Mouse (Mus musculus) frontal cortex, postnatal 14 days (tissue): ENCODE measurements around the gene Slc41a3.
A peak's percentile ranks its signal among the peaks of the same experiment; 100 is the strongest.
"Not testable (repeated sequence)": the region's sequence is repeated elsewhere in the genome, so short reads cannot be mapped to it uniquely, and the experiment has no call there.

Experiments used
- DNase-seq, 2 experiments: peaks; one replicate each; pipeline ENCODE4 v3.0.0; 2022; ENCODE audit warnings: low spot score in 2 of 2

Slc41a3 gene

DNA sequence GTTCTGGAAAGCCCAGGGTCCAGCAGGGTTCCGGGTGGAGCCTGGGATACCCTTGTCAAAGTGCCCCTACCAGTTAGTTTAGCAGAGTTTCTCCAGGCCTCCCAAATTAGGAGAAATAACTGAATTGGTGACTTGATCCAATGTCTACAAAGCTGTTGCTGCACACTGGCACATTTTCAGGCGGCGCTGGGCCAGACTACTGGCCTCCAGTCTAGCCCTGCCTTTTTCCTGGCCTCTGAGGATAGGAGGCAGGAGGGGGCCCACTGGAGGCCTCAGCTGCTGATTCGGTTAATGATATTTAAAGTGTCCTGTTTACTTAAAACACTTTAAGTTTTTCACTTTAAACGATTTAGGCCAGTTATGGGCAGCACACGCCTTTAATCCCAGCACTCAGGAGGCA, 19.7 kb downstream of the Slc41a3 start:
- DNase-seq = no peak

DNA sequence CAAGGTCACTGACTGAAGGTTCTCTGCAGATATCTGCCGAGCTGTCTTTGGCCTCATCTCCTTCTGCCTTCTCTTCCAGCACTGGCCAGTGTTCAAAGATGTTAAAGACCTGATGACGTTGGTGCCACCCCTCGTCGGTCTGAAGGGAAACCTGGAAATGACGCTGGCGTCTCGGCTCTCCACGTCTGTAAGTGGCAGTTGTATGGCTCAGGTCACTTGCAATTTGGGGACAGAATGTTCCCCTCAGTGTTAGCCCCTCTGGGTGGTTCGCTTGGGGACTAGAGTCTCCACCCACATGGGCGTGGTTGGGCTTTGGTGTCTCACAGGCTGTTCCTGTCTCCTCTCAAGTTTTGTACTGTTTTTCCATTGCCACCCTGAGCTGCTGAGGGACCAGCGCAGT, 20.2 kb downstream of the Slc41a3 start:
- no peak for DNase-seq

DNA sequence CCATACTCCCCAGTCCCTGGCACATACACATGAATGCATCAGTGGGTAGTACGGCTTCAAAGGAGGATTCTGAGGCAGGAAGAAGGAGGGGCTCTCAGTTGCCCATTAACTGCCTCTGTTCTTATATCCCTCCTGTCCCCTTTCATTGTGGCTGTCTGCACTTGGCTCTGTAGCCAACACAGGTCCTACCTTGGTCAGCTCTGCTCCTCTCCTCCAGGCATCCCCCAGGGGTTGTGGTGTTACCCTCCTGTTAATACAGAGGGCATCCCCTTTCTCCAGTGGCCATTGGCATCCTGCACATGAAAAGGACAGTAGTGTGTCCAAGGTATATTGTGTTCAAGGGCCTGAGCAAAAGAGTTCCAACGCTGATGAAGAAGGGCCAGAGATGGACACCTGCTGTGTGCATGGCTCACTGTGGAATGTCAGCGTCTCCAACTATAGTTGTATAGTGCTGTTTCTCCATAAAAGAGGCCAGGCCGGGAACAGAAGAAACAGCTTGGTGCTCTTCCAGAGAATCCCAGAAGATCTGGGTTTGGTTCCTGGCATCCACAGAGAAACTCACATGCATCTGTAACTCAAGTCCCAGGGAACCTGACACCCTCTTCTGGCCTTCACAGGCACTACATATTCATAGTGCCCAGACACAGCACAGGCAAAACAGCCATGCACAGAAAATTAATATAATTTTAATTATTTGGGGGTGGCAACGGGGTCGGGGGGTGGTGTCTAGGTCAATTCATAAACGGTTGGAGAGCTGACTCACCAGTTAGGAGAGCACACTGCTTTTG, 20.9 kb downstream of the Slc41a3 start:
- no peak for DNase-seq

DNA sequence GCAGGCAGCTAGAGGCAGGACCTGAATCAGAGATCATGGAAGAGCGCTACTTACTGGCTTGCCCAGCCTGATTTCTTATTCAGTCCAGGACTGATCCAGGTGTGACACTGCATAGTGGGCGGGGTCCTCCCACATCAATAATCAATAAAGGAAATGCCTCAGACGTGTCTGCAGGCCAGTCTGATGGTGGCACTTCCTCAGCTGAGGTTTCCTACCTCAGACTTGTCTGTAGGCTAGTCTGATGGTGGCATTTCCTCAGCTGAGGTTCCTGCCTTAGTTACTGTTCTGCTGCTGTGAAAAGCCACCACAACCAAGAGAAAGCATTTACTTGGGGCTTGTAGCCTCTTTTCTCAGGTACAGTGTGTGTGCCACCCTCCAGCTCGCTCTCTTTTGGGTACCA, 23.0 kb downstream of the Slc41a3 start:
- DNase-seq = no peak

DNA sequence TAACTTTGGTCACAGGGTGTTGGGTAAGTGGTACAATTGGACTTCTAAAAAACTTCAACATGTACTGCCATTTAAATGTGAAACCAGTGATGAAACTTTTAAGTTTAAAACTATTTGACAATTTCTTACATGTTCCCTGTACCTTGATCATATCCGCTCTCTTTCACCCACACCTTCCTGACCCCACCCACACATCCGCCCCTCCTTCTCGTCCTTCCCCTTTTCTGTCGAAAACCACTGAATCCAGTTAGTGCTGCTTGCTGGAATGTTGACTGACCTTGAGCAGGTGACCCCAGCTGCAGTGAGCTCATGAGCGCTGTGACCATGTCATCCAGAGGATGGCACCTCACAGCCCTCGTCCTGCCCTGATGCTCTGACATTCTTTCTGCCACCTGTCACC, 25.0 kb downstream of the Slc41a3 start:
- DNase-seq = no peak

DNA sequence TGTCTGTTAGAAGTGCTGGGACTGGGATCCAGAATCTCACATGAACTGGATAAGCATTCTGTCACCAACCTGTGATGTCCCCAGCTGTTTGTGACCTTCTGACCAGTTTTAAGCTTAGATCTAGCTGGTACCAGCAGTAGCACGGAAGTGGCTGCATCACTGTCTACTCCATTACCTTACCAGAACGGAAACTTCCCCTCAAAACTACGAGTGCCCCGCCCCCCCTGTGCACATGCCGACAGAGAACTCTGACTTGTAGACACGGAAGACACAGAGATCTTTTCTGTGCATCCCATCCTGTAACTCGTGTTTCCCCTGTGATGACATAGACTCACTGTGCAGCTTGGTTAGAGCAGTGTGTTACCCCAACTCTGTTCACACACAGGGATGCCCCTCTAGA, 25.9 kb downstream of the Slc41a3 start:
- DNase-seq = no peak

DNA sequence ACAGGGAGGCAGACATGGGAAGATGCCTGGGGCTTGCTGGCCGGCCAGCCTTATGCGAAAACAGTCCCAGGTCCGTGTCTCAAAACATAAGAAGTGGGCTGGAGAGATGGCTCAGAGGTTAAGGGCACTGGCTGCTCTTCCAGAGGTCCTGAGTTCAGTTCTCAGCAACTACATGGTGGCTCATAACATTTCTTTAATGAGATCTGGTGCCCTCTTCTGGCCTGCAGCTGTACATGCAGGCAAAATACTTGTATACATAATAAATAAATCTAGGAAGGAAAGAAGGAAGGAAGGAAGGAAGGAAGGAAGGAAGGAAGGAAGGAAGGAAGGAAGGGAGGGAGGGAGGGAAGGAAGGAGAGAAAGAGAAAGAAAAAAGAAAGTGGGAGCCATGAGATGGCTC, 28.0 kb downstream of the Slc41a3 start:
- not testable (repeated sequence) for DNase-seq

DNA sequence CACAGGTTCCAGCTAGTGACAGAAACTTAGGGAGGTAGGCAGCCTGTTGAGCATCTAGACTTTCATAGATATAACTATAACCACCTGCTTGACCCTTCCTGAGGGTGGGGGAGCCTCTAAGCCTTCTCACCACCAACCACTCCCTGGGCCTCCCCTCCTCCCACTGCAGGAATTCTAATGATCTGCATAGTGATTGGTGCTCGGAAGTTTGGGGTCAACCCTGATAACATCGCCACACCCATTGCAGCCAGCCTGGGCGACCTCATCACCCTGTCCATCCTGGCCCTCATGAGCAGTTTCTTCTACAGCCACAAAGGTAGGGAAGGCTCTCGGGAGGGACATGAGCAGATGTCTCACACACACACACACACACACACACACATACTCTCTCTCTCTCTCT, 30.6 kb downstream of the Slc41a3 start:
- DNase-seq = no peak

DNA sequence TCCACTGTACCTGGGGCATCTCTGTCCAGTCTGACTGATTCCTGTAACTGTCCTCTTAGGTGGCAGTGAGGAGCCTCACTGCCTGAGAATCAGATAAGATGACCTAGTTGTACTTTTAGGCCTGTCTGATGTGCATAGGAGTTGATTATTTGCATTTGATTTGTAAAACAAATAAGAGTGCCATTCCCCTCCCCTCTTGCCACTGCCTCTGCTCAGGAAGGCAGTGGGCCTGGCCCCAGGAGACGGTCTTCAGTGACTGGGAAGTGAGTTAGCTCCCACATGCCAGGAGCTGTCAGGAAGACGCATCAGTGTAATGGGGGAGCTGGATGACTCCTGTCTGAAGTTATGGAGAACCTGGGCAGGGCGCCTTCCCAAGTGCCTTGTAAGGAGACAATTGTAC, 31.1 kb downstream of the Slc41a3 start:
- DNase-seq = no peak

DNA sequence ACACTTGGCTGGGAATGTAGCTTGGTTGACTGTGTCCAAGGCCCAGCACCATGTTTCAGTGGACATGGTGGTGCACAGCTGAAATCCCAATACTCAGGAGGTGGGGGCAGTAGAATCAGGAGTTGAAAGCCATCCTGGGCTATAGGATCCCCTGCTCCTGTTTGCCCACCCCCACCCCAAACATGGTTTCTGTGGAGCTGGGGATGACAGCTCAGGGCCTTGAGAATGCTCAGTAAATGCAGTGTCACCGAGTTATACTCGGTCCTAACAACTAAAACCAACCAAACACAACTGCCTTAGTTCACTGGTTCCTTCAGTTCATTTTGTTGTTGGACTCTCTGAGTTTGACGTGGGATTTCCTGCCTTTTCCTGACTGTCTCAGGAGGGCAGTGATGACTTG, 38.5 kb downstream of the Slc41a3 start:
- no peak for DNase-seq

DNA sequence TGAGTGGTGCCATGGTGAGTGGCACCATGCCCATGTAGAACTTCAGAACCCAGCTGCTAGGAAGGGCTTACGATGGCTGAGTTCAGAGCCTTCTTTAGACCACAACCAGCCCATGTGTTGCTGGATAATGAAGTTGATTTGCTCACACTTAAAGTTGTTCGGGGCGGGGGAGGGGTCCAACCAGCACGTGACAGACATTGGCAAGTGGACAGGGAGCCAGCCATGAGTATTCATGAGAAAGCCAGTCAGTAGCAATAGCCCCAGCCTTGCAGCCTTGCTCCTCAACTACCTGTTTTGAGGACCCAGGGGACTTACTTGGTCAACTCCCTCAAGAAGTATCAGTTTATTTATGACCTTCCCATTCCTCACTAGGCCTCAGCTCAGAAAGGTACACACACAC, 40.4 kb downstream of the Slc41a3 start:
- DNase-seq = no peak

DNA sequence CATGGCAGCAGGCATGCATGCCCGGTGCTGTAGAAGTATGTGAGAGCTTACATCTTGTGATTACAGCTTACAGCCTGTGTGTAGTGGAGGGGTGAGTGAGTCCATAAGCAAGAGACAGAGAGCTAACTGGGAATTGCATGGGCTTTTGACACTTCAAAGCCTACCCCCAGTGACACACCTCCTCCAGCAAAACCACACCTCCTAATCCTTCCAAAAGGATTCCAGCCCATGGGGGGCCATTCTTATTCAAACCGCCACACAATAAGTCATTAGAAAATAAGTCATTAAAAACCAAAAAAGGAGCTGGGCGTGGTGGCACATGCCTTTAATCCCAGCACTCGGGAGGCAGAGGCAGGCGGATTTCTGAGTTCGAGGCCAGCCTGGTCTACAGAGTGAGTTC, 43.9 kb downstream of the Slc41a3 start:
- no peak for DNase-seq

DNA sequence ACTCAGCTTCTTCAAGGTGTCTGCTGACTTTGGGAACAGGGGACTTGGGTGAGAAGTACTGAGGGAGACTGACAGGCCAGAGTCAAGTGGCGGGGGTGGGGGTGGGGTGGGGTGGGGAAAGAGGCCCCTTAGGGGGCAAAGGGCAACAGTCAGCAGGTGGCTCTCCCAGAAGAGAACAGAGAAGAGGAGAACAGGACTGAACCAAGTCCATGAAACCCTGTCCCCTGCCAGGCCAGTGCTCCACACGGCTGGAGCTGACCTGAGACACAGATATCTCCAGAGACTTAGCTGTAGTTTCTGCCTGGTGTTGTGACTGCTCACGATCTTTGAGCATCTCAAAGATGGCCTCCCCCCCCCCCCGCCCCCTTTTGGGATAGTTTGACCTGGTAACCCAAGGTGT, 44.8 kb downstream of the Slc41a3 start:
- no peak for DNase-seq

DNA sequence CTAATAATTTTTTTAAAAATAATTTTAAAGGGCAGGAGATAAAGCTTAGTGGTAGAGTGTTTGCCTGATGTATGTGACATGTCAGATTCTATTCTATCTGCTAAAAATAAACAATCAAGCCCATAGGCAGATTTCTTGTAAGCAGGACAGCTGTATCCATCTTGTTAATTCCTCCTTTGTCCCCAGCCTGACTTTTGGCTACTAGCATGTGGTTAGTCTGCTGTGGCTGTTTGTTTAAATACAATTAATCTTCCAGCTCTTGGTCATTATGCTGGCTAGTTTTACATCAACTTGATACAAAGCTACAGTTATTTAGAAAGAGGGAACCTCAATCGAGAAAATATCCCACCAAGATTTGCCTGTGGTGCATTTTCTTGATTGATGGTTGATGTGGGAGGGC, 46.1 kb downstream of the Slc41a3 start:
- DNase-seq = no peak

DNA sequence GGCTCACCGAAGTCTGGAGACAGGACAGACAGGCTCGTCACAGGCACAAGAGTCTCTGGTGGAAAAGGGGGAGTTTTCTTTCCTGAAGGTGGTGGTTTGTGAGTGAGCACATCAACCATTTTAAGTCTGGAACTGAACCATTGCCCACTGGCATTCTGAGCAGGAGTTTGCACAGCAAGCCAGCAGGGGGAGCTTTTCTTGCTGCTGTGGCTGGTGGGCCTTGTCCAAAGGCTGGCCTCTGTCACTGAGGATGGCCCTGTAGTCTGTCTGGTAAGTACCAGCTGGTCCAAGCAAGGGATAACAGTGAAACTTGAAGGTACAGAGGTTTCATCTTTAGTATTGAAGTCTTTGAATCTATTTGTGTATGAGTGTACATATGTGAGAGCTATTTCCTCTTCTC, 49.2 kb downstream of the Slc41a3 start:
- DNase-seq = peak in 1 of 2 experiments; percentile 29

DNA sequence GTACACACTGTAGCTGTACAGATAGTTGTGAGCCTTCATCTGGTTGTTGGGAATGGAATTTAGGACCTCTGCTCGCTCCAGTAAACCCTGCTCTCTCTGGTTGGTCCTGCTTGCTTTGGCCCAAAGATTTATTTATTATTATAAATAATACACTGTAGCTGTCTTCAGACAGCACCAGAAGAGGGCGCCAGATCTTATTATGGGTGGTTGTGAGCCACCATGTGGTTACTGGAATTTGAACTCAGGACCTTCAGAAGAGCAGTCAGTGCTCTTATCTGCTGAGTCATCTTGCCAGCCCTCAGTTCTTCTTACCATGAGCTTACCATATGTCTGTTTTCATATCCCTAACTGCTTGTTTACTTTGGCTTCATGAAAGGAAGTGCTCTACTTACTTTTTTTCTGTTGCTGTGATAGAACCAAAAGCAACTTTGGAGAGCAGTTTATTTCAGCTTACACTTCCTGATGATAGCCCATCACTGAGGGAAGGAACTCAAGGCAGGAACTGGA, 51.9 kb downstream of the Slc41a3 start:
- DNase-seq = not testable (repeated sequence)

DNA sequence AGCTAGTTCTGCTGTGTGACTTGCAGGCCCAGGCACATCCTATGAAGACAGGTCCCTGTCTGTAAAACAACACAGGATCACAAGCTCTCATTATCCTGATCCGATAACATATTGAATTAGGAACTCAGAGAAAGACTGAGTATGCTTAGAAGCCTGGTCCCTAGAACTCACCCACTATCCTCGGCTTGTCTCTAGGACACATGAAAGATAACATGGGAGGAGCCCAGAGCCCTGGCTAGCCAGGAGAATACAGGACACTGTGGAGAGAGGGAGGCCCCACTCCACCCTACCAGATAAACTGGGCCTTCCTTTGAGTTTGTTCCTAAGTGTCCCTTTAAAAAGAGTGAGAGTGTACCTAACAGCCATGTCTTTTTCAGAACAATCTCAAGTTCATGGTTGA, 55.4 kb downstream of the Slc41a3 start:
- no peak for DNase-seq

DNA sequence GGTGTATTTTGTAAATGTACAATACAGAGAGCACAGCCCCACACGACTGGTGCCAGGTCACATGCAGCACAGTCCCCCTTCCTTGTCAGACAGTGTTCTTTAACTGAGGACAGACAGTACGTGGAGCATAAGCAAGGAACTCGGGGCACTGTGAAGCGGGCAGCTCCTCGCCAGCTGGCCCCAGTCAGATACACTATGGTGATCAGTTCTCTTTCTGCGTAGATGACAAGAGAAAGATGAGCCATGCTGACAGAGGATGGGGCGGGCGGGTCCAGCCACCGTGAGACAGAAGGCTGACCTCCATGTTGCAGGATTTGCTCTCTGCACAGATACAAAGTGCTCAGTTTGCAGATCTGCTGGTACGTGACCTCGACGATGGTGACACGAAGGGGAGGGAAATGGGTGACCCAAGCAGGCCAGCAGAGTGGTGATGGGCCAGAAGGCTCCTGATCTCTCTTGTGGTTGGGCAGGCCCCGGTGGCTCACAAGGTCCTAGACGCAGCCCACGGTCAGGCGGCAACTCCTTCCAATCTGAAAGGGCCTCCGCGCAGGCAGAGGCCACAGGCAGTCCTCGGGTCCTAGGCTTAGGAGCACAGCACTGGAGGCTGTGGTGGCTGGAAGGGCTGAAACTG, 56.0 kb downstream of the Slc41a3 start:
- no peak for DNase-seq

DNA sequence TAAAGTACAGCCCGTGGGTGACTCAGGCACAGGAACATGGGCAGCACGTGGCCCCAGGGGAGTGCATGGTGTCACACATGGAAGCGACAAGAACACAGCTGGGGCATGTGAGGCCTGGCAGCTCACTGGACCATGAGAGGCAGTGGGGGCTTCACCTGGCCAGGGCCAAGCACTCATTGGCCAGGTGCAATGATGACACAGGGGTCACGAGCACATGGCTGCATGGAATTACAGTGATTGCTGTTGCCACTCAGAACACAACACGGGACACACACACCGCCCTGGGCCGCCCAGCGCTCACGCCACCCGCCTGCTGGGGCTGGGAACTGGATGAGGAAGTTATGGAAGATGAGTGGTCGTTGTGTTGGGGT, 56.5 kb downstream of the Slc41a3 start:
- no peak for DNase-seq

DNA sequence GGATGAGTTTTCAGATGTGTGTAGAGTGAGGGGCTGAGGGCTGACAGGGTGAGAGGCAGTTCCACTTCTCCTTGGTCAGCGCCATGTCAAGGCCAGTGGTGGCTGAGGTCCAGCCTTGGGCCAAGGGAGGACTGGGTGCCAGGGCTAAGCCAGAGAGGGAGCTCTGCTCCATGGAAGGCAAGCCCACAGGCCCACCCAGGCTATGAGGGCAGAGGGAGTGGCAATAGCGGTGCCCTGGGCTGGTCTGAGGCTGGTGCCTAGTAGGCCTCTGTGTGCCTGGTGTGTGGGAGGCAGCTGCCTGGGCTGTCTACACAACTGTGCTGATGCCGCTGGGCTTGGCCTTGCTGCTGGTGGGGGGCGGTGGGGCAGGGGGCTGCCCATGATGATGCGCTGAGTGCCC, 57.6 kb downstream of the Slc41a3 start:
- no peak for DNase-seq

DNA sequence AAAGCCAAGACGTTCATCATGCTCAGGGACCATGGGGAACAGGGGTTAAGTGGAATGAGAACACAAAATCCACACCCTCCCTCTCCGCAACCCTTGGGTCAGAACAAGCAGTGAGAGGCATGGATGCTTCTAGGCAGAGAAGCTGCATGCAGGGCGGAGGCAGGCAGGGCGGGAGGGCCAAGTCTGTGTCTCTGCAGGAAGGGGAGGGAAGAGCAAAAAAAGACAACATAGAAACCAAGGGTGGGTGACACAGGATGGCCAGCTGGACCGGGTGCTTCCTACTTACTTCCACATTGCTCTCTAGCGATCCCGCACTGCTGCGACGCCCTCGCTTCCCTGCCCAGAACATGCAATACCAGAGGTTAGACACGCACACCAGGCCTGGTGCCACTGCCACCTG, 59.2 kb downstream of the Slc41a3 start:
- DNase-seq = no peak

DNA sequence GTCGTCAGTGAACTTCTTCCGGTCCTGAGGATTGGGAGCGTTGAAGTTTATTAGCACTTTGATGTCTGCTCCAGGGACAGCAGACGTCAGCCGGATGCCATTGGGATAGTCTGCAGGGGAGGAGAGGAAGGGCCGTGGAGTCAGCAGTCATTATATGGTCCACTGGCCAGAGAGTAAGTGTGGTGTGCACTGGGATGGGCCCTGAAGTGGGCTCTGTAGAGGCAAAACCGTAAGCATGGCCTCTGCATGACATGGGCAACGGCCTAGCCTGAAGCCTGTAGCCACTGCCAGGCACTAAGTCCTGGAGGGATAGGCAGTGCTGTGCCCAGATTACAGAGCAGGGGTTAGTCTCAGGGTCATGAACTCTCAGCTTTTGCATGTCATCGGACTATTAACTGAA, 64.2 kb downstream of the Slc41a3 start:
- no peak for DNase-seq

DNA sequence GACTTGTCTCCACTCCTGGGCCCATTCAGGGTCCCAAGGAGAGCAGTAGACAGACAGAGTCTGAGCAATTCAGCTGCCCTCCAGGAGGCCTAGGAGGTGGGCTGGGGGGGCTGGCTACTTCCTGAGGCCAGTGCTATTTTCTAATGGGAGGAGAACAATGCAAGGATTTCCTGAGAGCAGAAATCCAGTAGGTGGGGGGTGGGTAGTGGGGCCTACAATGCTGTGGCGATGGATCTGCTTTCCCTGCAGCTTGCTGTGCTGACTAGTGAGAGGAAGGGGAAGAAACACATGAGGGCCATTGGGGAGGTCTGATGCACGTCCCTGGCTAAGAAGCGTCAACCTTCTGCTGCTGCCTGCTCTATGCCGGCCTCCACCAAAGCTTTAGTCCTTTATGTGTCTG, 74.2 kb downstream of the Slc41a3 start:
- no peak for DNase-seq

DNA sequence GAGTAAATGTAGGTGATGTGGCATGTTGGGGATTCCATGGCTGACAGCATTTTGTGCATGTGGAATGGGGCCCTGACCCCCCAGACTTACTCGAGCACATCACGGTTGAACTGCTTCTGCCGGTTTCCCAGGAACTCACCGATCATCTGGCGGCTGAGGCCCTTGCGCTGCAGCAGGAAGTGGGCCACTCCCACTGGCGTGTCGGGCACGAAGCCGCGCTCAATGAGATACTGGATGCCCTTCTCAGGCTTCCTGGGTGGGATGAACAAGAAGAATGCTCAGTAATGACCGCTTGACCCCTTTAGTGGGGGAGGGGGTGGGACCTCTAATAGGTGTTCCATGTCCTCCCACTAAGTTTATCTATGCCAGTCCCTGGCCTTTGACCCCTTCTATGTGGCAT, 75.9 kb downstream of the Slc41a3 start:
- no peak for DNase-seq
